Mouse (Mus musculus) G1E (cell line): ENCODE measurements around the gene Unc13b.

Experiments used
- CTCF ChIP-seq: IDR thresholded peaks from 2 replicates; pipeline ENCODE4 v1.5.1; 2012; ENCODE audit warnings: low read depth, low read length, inconsistent platforms, mixed read lengths
- GATA1 ChIP-seq: IDR thresholded peaks from 2 replicates; pipeline ENCODE4 v1.6.1; 2012; ENCODE audit warnings: borderline replicate concordance, low read length, inconsistent platforms, mixed read lengths
- GATA2 ChIP-seq: IDR thresholded peaks from 2 replicates; pipeline ENCODE4 v1.6.1; 2012; ENCODE audit warnings: low read depth, low read length, inconsistent platforms, borderline replicate concordance
- TAL1 ChIP-seq: conservative IDR thresholded peaks from 2 replicates; pipeline ENCODE4 v1.6.1; 2012; ENCODE audit warnings: low read depth, low read length, inconsistent platforms, mixed read lengths

DNA sequence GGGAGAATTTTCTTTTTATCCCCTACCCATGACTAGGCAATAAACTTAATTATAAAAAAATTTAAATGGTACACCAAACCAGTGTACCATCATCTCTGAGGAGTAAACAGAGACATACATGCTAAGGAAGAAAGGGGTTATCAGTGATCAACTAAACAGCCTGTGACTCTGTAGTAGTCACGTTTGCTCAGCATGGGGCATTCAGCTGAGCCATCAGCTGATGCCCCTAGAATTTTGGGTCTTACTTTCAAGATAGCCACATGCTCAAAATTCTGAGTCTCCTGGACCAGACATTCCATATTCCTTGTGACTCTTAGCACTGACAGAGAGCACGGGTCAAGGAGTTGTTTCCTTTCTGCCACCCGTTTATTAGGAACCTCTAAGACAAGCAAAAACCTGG lies 101.3 kb downstream of the Unc13b start:
- no peak for TF ChIP-seq CTCF
- no peak for TF ChIP-seq GATA1
- TF ChIP-seq GATA2: no peak
- no peak for TF ChIP-seq TAL1
